Mouse (Mus musculus) spleen, embryonic (tissue): ENCODE measurements around the gene Calr.

ENCODE experiments used
- CTCF ChIA-PET: fragments of 350-600 bp; sonication (Branson Sonifier 250); formaldehyde crosslinking; loops from one replicate; lab custom pipeline; 2022; lab: Charles Lee

The Calr gene

DNA sequence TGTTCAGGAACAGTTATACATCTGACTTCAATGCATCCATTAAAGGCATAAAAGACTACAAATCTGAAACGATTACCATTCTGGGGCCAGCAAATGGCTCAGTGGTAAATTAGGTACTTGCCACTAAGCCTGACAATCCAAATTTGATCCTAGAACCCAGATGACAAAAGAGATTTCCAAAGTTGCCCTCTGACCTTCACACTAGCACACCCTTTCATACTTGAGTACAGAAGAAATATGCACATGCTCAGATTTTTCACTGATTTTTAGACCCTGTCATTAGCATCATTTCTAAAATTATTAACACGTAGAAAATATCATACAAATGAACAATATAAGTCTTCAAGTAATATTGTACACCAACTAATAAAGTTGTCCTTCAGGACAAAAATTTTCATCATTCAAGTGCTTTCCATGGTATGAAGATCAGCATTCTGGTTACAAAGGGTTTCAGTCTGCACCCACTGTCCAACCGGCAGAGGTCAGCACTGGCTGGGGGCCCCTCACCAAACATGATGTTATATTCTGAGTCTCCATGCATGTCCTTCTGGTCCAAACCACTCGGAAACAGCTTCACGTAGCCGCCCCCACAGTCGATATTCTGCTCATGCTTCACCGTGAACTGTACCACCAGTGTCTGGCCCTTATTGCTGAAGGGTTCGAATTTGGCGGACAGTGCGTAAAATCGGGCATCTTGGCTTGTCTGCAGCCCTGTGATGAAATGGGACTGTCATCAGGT, 1.2 kb downstream of the Calr start:
- CTCF ChIA-PET: interaction anchor here (0.6 kb wide), 1 partner anchor 218 kb away, joined by 3 read pairs; no protein-coding TSS in a partner anchor

DNA sequence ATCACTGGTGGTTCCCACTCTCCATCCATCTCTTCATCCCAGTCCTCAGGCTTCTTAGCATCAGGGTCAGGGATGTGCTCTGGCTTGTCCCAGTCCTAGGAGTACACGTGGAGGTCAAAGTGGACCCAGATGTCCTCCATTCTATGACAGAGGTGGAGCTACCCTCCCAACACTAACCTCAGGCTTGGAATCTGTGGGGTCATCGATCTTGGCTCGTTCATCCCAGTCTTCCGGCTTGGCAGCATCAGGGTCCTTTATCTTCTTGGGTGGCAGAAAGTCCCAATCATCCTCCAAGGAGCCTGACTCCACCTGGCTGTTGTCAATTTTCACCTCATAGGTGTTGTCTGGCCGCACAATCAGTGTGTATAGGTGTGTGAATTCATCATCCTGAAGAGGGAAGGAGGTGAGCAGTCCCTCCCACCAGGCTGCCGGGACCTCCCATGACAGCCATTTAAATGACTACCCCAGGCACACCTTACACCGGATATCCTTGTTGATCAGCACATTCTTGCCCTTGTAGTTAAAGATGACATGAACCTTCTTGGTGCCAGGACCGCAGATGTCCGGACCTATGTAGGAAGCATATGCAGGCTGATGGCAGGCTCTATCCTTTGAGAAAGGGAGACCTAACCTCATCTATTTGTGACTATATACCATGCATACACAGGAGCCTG, 2.2 kb downstream of the Calr start:
- CTCF ChIA-PET: interaction anchor here (0.6 kb wide), 1 partner anchor 11 kb away, joined by 3 read pairs; no protein-coding TSS in a partner anchor

DNA sequence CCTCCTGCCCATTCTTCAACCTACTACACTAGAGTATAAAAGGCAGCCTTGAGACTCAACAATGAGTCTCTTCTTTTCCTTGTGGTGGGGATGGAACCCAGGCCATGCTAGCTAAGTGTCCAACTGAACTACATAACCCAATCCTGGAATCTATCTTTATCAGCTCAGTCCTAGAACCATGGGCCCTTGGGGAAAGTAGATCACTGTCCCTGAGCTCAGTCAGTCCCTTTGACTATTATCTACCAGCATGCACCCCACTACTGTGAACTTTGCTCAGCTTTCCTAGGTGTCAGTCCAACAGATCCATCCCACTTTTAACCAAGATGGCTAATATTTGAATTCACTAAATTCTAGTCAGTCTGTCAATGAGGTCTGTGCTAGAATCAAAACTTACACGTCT, 5.2 kb downstream of the Calr start:
- CTCF ChIA-PET: no interaction called here

- CTCF ChIA-PET: interaction anchor here (0.9 kb wide), 1 partner anchor 143 kb away, joined by 11 read pairs; no protein-coding TSS in a partner anchor
Observed at GRCm38 (mm10) chr8:84840248-84840999, 6.3 kb downstream of the Calr start, which contains the start of gene Rad23a. TSS of gene Rad23a (minus strand) at chr8:84840665.

DNA sequence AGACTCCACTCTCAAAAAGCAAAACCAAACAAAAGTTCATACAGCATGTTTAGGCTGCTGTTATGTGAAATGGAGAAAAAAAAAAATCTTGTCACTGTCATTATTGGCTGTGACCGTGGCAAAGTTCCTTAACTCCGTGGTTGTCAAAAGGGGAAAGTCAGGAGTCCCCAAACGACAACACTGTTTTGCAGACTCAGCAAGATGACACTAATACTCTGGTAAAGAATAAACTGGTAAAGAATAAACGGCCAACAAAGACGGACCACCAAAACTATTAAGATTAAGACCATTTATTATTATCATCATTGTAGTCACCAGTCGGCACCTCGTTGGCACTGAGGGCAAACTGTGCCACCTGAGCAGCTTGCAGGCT, 6.9 kb downstream of the Calr start:
- CTCF ChIA-PET: no interaction called here

GRCm38 (mm10) chr8:84839411-84839810, 7.3 kb downstream of the Calr start:
- CTCF ChIA-PET: no interaction called here

- CTCF ChIA-PET: no interaction called here
Observed at GRCm38 (mm10) chr8:84838513-84838912, 8.2 kb downstream of the Calr start.

DNA sequence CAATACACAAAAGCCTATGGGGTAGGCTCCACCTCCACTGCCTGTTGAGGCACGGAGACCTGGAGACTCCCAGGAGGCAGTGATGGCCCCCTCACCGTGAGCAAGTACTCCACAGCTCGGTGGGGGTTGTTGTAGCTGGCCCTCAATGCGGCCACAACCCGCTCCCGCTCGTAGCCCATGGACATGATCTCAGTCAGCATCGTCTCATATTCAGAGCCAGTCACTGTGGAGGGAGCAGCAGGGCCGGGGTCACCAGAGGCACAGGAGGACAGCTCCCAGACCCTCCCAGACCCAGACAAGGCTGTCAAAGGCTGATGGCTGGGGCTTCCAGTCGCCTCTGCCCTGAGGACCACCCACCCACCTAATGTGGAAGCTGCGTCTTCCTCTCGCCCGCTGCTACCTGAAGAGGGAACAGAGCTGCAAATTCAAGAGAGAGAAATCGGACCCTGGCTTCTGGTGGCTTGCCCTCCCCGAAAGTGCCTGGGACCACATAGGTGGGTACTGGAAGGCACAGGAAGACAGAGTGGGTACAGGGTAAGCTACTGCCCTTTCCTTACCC, 8.7 kb downstream of the Calr start:
- CTCF ChIA-PET: no interaction called here

DNA sequence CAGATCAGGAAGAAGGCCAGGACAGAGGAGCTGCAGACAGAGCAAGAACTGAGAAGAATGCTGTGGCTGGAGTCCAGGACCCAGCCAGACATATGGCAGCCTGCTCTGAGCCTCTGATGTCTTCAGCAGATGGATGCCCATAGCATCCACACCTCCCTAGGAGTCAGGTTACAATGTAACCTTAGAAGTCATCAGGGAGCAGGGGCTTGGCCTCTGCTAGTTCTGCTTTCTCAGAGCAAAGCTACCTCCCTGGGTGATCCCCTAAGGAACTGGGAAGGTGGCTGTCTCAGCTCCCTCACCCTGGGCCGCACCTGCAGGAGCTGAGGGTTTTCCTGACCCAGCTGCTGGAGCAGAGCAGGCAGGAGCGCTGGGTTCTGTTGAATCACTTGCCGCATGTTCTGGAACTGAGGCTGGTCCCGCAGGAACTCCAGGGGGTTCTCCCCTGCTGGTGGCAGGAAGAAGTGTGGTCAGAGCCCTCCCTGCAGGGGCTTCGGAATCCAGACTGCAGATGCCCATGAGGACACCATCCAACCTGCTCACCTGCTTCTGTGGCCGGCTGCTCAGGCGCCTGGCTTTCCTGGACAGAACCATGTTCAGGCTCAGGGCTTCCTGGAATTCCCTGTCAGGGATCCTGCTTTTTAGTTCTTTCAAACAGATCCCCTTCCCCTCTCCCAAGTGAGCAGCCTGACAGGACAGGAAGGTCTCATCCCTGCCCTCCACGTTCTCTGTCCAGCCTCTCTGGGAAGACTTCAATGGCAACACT, 9.4 kb downstream of the Calr start:
- CTCF ChIA-PET: interaction anchor here (0.5 kb wide), 1 partner anchor 131 kb away, joined by 4 read pairs; no protein-coding TSS in a partner anchor

GRCm38 (mm10) chr8:84834866-84835855, 11.6 kb downstream of the Calr start:
- CTCF ChIA-PET: interaction anchor here (0.5 kb wide), 1 partner anchor 12 kb away, joined by 4 read pairs; no protein-coding TSS in a partner anchor

- CTCF ChIA-PET: no interaction called here
Observed at GRCm38 (mm10) chr8:84834002-84834865, 12.5 kb downstream of the Calr start.

GRCm38 (mm10) chr8:84832759-84833742, 13.7 kb downstream of the Calr start:
- CTCF ChIA-PET: interaction anchor here (0.6 to 0.7 kb wide), 2 partner anchors 12 to 108 kb away, joined by 3 to 5 read pairs; no protein-coding TSS in a partner anchor

- CTCF ChIA-PET: interaction anchor here (0.7 kb wide), 1 partner anchor 107 kb away, joined by 5 read pairs; no protein-coding TSS in a partner anchor
Observed at GRCm38 (mm10) chr8:84832034-84832717, 14.6 kb downstream of the Calr start.

GRCm38 (mm10) chr8:84831490-84831889, 15.2 kb downstream of the Calr start, which contains the start of gene Gadd45gip1:
TSS of gene Gadd45gip1 (plus strand) at chr8:84831522.
- CTCF ChIA-PET: no interaction called here

GRCm38 (mm10) chr8:84826518-84826917, 20.2 kb downstream of the Calr start:
- CTCF ChIA-PET: interaction anchor here (0.6 kb wide), 1 partner anchor 123 kb away, joined by 3 read pairs; no protein-coding TSS in a partner anchor

GRCm38 (mm10) chr8:84825636-84826035, 21.1 kb downstream of the Calr start:
- CTCF ChIA-PET: interaction anchor here (0.9 to 1.9 kb wide), 2 partner anchors 10 to 12 kb away, joined by 6 to 7 read pairs; no protein-coding TSS in a partner anchor
